In genomic region chr10:58797555-58797954, GRCm38 (mm10) we compare ENCODE assay signal across 23 mouse cellular contexts. TPM values are rescaled to one million over a fixed set of nuclear protein-coding genes. Genes with fewer than 3 reads are reported as not detected.
DNase-seq lines count a peak whose midpoint lies in the region; ATAC-seq and TF ChIP-seq lines count a peak whose summit lies in the region.
"Had no signal": no experiment of that assay in that cellular context is flagged by ENCODE, and none has a peak within 500 bp of the region (broad histone marks: within the 10 kb centered on the region; RNA-seq: fewer than 3 reads in every experiment).

No protein-coding gene starts in this region.

- WGBS in forebrain, postnatal 0 days = 89% methylated on average over 8 of the region's 8 CpGs
- WGBS in forebrain, embryonic 11.5 days = 91% methylated on average over 8 of the region's 8 CpGs
- 12% methylated on average over 8 of the region's 8 CpGs for WGBS in heart, embryonic 14.5 days
- 90% methylated on average over 8 of the region's 8 CpGs for WGBS in hindbrain, embryonic 12.5 days

- no peaks in the 10 kb centered on the region for H3K27me3 ChIP-seq in forebrain, postnatal 0 days (ENCODE audit: insufficient read depth, low read length)
- H3K27me3 ChIP-seq in forebrain, embryonic 11.5 days (ENCODE audit: control insufficient read depth, insufficient read depth, low read length) = no peaks in the 10 kb centered on the region
- peaks cover 8% of the 10 kb centered on the region; the same call in 1 of the 2 replicates for H3K27me3 ChIP-seq in heart, embryonic 14.5 days (ENCODE audit: control insufficient read depth, insufficient read depth, low read length)
- H3K27me3 ChIP-seq in hindbrain, embryonic 12.5 days = no peaks in the 10 kb centered on the region; the same call in 1 of the 2 replicates
- H3K27me3 ChIP-seq: embryonic facial prominence, embryonic 13.5 days; megakaryocyte, embryonic 14.5 days; neural tube, embryonic 15.5 days had no signal

- ATAC-seq in forebrain, postnatal 0 days = no peak
- ATAC-seq in forebrain, embryonic 11.5 days (replicated peaks; ENCODE audit: low FRiP score) = no peak
- ATAC-seq in heart, embryonic 14.5 days (ENCODE audit: insufficient number of reproducible peaks, insufficient read depth, low FRiP score, low read depth) = peak; percentile 71
- no peak for ATAC-seq in hindbrain, embryonic 12.5 days (ENCODE audit: low FRiP score)
- ATAC-seq: inflammation-experienced regulatory T-cells, adult 6 months had no signal

- H3K27ac ChIP-seq in forebrain, postnatal 0 days (ENCODE audit: low read depth, low read length) = 0 out of 2 replicates have a peak overlapping the region, but pooled peaks have one; percentile 36
- H3K27ac ChIP-seq in forebrain, embryonic 11.5 days (ENCODE audit: low read depth, low read length) = no peak overlapping the region
- no peak overlapping the region for H3K27ac ChIP-seq in heart, embryonic 14.5 days (replicated peaks in 1 of 2; ENCODE audit: control insufficient read depth in 1 of 2, insufficient read depth in 1 of 2, low read depth in 2 of 2, low read length in 2 of 2)
- H3K27ac ChIP-seq in hindbrain, embryonic 12.5 days = no peak overlapping the region
- H3K27ac ChIP-seq: embryonic facial prominence, embryonic 13.5 days; neural tube, embryonic 15.5 days had no signal

- H3K36me3 ChIP-seq in forebrain, postnatal 0 days (ENCODE audit: insufficient read depth) = no peaks in the 10 kb centered on the region
- H3K36me3 ChIP-seq in forebrain, embryonic 11.5 days (ENCODE audit: control insufficient read depth, insufficient read depth, low read length) = no peaks in the 10 kb centered on the region
- no peaks in the 10 kb centered on the region for H3K36me3 ChIP-seq in heart, embryonic 14.5 days (ENCODE audit: control insufficient read depth, insufficient read depth, low read length)
- no peaks in the 10 kb centered on the region for H3K36me3 ChIP-seq in hindbrain, embryonic 12.5 days
- H3K36me3 ChIP-seq: embryonic facial prominence, embryonic 13.5 days; G1E; neural tube, embryonic 15.5 days had no signal

- DNase-seq in forebrain, postnatal 0 days = no peak
- DNase-seq in forebrain, embryonic 11.5 days (ENCODE audit: low spot score) = no peak
- DNase-seq in heart, adult 9 months (ENCODE audit: low spot score in 2 of 2) = no peak
- DNase-seq in MN1 (ENCODE audit: low spot score) = peak; percentile 27
- peak; percentile 16 for DNase-seq in heart, postnatal 4 days
- DNase-seq: adrenal gland, postnatal 14 days; cerebellum, adult 11-12 months; cerebellum, postnatal 14 days; gastrocnemius, postnatal 25 days; kidney, adult 9 months; kidney, postnatal 25 days; lung, adult 18-20 months; lung, postnatal 14 days; midbrain, embryonic 14.5 days; thymus, postnatal 25 days had no signal

- no peak overlapping the region for H3K4me3 ChIP-seq in forebrain, postnatal 0 days (ENCODE audit: low read depth, low read length)
- no peak overlapping the region for H3K4me3 ChIP-seq in forebrain, embryonic 11.5 days (ENCODE audit: low read depth, low read length)
- no peak overlapping the region for H3K4me3 ChIP-seq in heart, embryonic 14.5 days (ENCODE audit: control insufficient read depth in 1 of 2, insufficient read depth in 1 of 2, low read depth in 1 of 2, low read length in 2 of 2)
- no peak overlapping the region for H3K4me3 ChIP-seq in hindbrain, embryonic 12.5 days
- H3K4me3 ChIP-seq: embryonic facial prominence, embryonic 13.5 days; megakaryocyte, embryonic 14.5 days; neural tube, embryonic 15.5 days had no signal

- H3K9me3 ChIP-seq in forebrain, postnatal 0 days (ENCODE audit: low read length) = no peaks in the 10 kb centered on the region
- no peaks in the 10 kb centered on the region for H3K9me3 ChIP-seq in forebrain, embryonic 11.5 days (ENCODE audit: control insufficient read depth, low read length)
- no peaks in the 10 kb centered on the region for H3K9me3 ChIP-seq in heart, embryonic 14.5 days (ENCODE audit: control insufficient read depth, low read length)
- no peaks in the 10 kb centered on the region for H3K9me3 ChIP-seq in hindbrain, embryonic 12.5 days (replicated peaks)
- H3K9me3 ChIP-seq: embryonic facial prominence, embryonic 13.5 days; G1E; megakaryocyte, embryonic 14.5 days; neural tube, embryonic 15.5 days had no signal

- TF ChIP-seq CTCF in forebrain, postnatal 0 days (IDR thresholded peaks at IDR 0.05; ENCODE audit: low read depth) = no peak

- no peak overlapping the region for H3K9ac ChIP-seq in forebrain, postnatal 0 days
- no peak overlapping the region for H3K9ac ChIP-seq in forebrain, embryonic 11.5 days (ENCODE audit: low read length)
- H3K9ac ChIP-seq in heart, embryonic 14.5 days (ENCODE audit: low read length) = no peak overlapping the region
- H3K9ac ChIP-seq in hindbrain, embryonic 12.5 days = no peak overlapping the region
- H3K9ac ChIP-seq: embryonic facial prominence, embryonic 13.5 days; neural tube, embryonic 15.5 days had no signal

- H3K4me2 ChIP-seq in forebrain, postnatal 0 days (ENCODE audit: low read depth) = no peak overlapping the region
- H3K4me2 ChIP-seq in forebrain, embryonic 11.5 days (ENCODE audit: low read depth, low read length, severe bottlenecking) = no peak overlapping the region
- H3K4me2 ChIP-seq in heart, embryonic 14.5 days (ENCODE audit: low read length) = 0 out of 2 replicates have a peak overlapping the region, but pooled peaks have one; percentile 20
- H3K4me2 ChIP-seq in hindbrain, embryonic 12.5 days (replicated peaks) = no peak overlapping the region
- H3K4me2 ChIP-seq: embryonic facial prominence, embryonic 13.5 days; liver, embryonic 11.5 days; neural tube, embryonic 15.5 days had no signal

- H3K4me1 ChIP-seq in forebrain, postnatal 0 days (ENCODE audit: insufficient read depth) = peaks cover 10% of the 10 kb centered on the region; the same call in 1 of the 2 replicates
- peaks cover 5% of the 10 kb centered on the region; the same call in 1 of the 2 replicates for H3K4me1 ChIP-seq in forebrain, embryonic 11.5 days (replicated peaks; ENCODE audit: control insufficient read depth, insufficient read depth, low read length)
- peaks cover 3 to 6% of the 10 kb centered on the region in 2 experiments; a peak in 2 of 4 replicates for H3K4me1 ChIP-seq in heart, embryonic 14.5 days (ENCODE audit: control insufficient read depth in 2 of 2, insufficient read depth in 2 of 2, low read length in 2 of 2)
- no peaks in the 10 kb centered on the region; the same call in 1 of the 2 replicates for H3K4me1 ChIP-seq in hindbrain, embryonic 12.5 days
- H3K4me1 ChIP-seq: embryonic facial prominence, embryonic 13.5 days; megakaryocyte, embryonic 14.5 days had no signal

RNA-seq across cellular contexts. Expression of gene Sh3rf3, which starts 15.6 kb away (rescaled TPM):
- 35.5 and 38.1 TPM in 2 replicates for total RNA-seq in forebrain, postnatal 0 days (2014; rRNA removed)
- 6.6 and 10.1 TPM in 2 replicates for polyA plus RNA-seq in forebrain, postnatal 0 days (2015; fragmentation: Nextera tagmentation; extraction: Ambion mirVana)
- 1.8 and 2.0 TPM in 2 replicates for polyA plus RNA-seq in forebrain, embryonic 11.5 days (2014; fragmentation: Nextera tagmentation; extraction: Ambion mirVana)
- polyA plus RNA-seq in heart, embryonic 14.5 days (2014; fragmentation: Nextera tagmentation; extraction: Ambion mirVana) = 0.23 and 0.65 TPM in 2 replicates
- 1 to 10 TPM; 1.5 to 1.8 TPM for total RNA-seq in heart, postnatal 4 days (2021)
- polyA plus RNA-seq in hindbrain, embryonic 12.5 days (2016; fragmentation: Nextera tagmentation; extraction: Ambion mirVana) = 2.4 and 3.9 TPM in 2 replicates
- polyA plus RNA-seq: G1E; inflammation-experienced regulatory T-cells, adult 6 months; liver, embryonic 11.5 days had no signal

Comparison
In these comparisons a context has a peak if more than half of its experiments do, and no peak if none do; other contexts are left out.
1. DNase-seq: peak in MN1 (single experiment) and heart, postnatal 4 days (single experiment); none in forebrain, postnatal 0 days (single experiment), forebrain, embryonic 11.5 days (single experiment) and heart, adult 9 months (0 of 2).